Mouse (Mus musculus): ENCODE data around the gene Cln3. TPM values are rescaled to one million over a fixed set of nuclear protein-coding genes. Genes with fewer than 3 reads are reported as not detected.

Cln3 gene
- polyA plus RNA-seq, 1 experiment from 2014 or later = 32.7 TPM

GRCm38 (mm10) chr7:126619559-126620275, 34.1 kb upstream of the Cln3 start:
- WGBS = 66% methylated on average over 10 of the region's 10 CpGs
- Histone ChIP-seq H3K9ac (no peak overlapping the region), H3K4me3 (no peak overlapping the region), H3K27ac (no peak overlapping the region), H3K27me3 (no peaks in the 10 kb centered on the region), H3K9me3 (no peaks in the 10 kb centered on the region), H3K4me2 (no peak overlapping the region), H3K4me1 (peaks cover 8% of the 10 kb centered on the region; the same call in 1 of the 2 replicates), H3K36me3 (no peaks in the 10 kb centered on the region)
- no peak for ATAC-seq (ENCODE audit: insufficient number of reproducible peaks, low FRiP score, low TSS enrichment, low read depth)

- Histone ChIP-seq H3K9ac (no peak overlapping the region), H3K4me1 (peaks cover 3% of the 10 kb centered on the region; the same call in 1 of the 2 replicates), H3K27ac (no peak overlapping the region), H3K4me3 (no peak overlapping the region), H3K27me3 (no peaks in the 10 kb centered on the region), H3K36me3 (no peaks in the 10 kb centered on the region), H3K9me3 (no peaks in the 10 kb centered on the region), H3K4me2 (no peak overlapping the region)
- ATAC-seq (ENCODE audit: insufficient number of reproducible peaks, low FRiP score, low TSS enrichment, low read depth) = no peak
- 66% methylated on average over 3 of the region's 3 CpGs for WGBS
These were observed 31.1 kb upstream of the Cln3 start for GRCm38 (mm10) chr7:126616707-126617106.

- H3K9ac ChIP-seq = no peak overlapping the region
- no peak overlapping the region for H3K4me2 ChIP-seq
- H3K27ac ChIP-seq = no peak overlapping the region
- H3K9me3 ChIP-seq = no peaks in the 10 kb centered on the region
- 67% methylated on average over 3 of the region's 3 CpGs for WGBS
- no peaks in the 10 kb centered on the region for H3K27me3 ChIP-seq
- H3K36me3 ChIP-seq = no peaks in the 10 kb centered on the region
- no peak overlapping the region for H3K4me3 ChIP-seq
- H3K4me1 ChIP-seq = no peaks in the 10 kb centered on the region
- no peak for ATAC-seq (ENCODE audit: insufficient number of reproducible peaks, low FRiP score, low TSS enrichment, low read depth)
These were observed 27.1 kb upstream of the Cln3 start for GRCm38 (mm10) chr7:126612736-126613135.

GRCm38 (mm10) chr7:126607796-126608195, 22.2 kb upstream of the Cln3 start:
- Histone ChIP-seq H3K4me1 (no peaks in the 10 kb centered on the region), H3K4me2 (no peak overlapping the region), H3K4me3 (no peak overlapping the region), H3K36me3 (no peaks in the 10 kb centered on the region), H3K9me3 (no peaks in the 10 kb centered on the region), H3K9ac (no peak overlapping the region), H3K27ac (no peak overlapping the region), H3K27me3 (no peaks in the 10 kb centered on the region)
- ATAC-seq (ENCODE audit: insufficient number of reproducible peaks, low FRiP score, low TSS enrichment, low read depth) = no peak
- 77% methylated on average over 5 of the region's 5 CpGs for WGBS

- Histone ChIP-seq H3K36me3 (no peaks in the 10 kb centered on the region), H3K27me3 (no peaks in the 10 kb centered on the region), H3K9ac (no peak overlapping the region), H3K27ac (no peak overlapping the region), H3K4me1 (no peaks in the 10 kb centered on the region), H3K4me2 (no peak overlapping the region), H3K4me3 (no peak overlapping the region), H3K9me3 (no peaks in the 10 kb centered on the region)
- no peak for ATAC-seq (ENCODE audit: insufficient number of reproducible peaks, low FRiP score, low TSS enrichment, low read depth)
- WGBS = 61% methylated on average over 3 of the region's 3 CpGs
These were observed 21.4 kb upstream of the Cln3 start for GRCm38 (mm10) chr7:126607064-126607463.

GRCm38 (mm10) chr7:126606611-126607010, 21.0 kb upstream of the Cln3 start:
- Histone ChIP-seq H3K36me3 (no peaks in the 10 kb centered on the region), H3K4me3 (no peak overlapping the region), H3K9me3 (no peaks in the 10 kb centered on the region), H3K27me3 (no peaks in the 10 kb centered on the region), H3K9ac (no peak overlapping the region), H3K27ac (no peak overlapping the region), H3K4me2 (no peak overlapping the region), H3K4me1 (no peaks in the 10 kb centered on the region)
- ATAC-seq (ENCODE audit: insufficient number of reproducible peaks, low FRiP score, low TSS enrichment, low read depth) = no peak
- 56% methylated on average over 5 of the region's 5 CpGs for WGBS

GRCm38 (mm10) chr7:126602650-126603049, 17.0 kb upstream of the Cln3 start:
- H3K27ac ChIP-seq = no peak overlapping the region
- ATAC-seq (ENCODE audit: insufficient number of reproducible peaks, low FRiP score, low TSS enrichment, low read depth) = no peak
- no peaks in the 10 kb centered on the region for H3K4me1 ChIP-seq
- H3K27me3 ChIP-seq = no peaks in the 10 kb centered on the region
- whole genome bisulfite sequencing = 78% methylated on average over 3 of the region's 3 CpGs
- H3K4me2 ChIP-seq = no peak overlapping the region
- no peak overlapping the region for H3K4me3 ChIP-seq
- no peaks in the 10 kb centered on the region for H3K9me3 ChIP-seq
- no peak overlapping the region for H3K9ac ChIP-seq
- no peaks in the 10 kb centered on the region for H3K36me3 ChIP-seq

GRCm38 (mm10) chr7:126601896-126602295, 16.3 kb upstream of the Cln3 start:
- WGBS = 53% methylated on average over 4 of the region's 5 CpGs
- Histone ChIP-seq H3K4me1 (no peaks in the 10 kb centered on the region), H3K9me3 (no peaks in the 10 kb centered on the region), H3K27ac (no peak overlapping the region), H3K27me3 (no peaks in the 10 kb centered on the region), H3K4me2 (no peak overlapping the region), H3K36me3 (no peaks in the 10 kb centered on the region), H3K9ac (no peak overlapping the region), H3K4me3 (no peak overlapping the region)
- no peak for ATAC-seq (ENCODE audit: insufficient number of reproducible peaks, low FRiP score, low TSS enrichment, low read depth)

GRCm38 (mm10) chr7:126598919-126599318, 13.3 kb upstream of the Cln3 start:
- no peak for ATAC-seq (ENCODE audit: insufficient number of reproducible peaks, low FRiP score, low TSS enrichment, low read depth)
- Histone ChIP-seq H3K4me3 (no peak overlapping the region), H3K36me3 (no peaks in the 10 kb centered on the region), H3K4me1 (no peaks in the 10 kb centered on the region), H3K9ac (no peak overlapping the region), H3K27ac (0 out of 2 replicates have a peak overlapping the region, but pooled peaks have one; percentile 12), H3K4me2 (no peak overlapping the region), H3K27me3 (0 out of 2 replicates have a peak, but pooled peaks cover 3% of the 10 kb centered on the region), H3K9me3 (no peaks in the 10 kb centered on the region)
- 79% methylated on average over 6 of the region's 6 CpGs for WGBS

GRCm38 (mm10) chr7:126596414-126596813, 10.8 kb upstream of the Cln3 start:
- H3K9ac ChIP-seq = no peak overlapping the region
- no peaks in the 10 kb centered on the region for H3K4me1 ChIP-seq
- 0 out of 2 replicates have a peak, but pooled peaks cover 3% of the 10 kb centered on the region for H3K27me3 ChIP-seq
- no peak overlapping the region for H3K4me3 ChIP-seq
- ATAC-seq (ENCODE audit: insufficient number of reproducible peaks, low FRiP score, low TSS enrichment, low read depth) = no peak
- H3K27ac ChIP-seq = no peak overlapping the region
- WGBS = 51% methylated on average over 6 of the region's 6 CpGs
- H3K4me2 ChIP-seq = no peak overlapping the region
- no peaks in the 10 kb centered on the region for H3K9me3 ChIP-seq
- no peaks in the 10 kb centered on the region for H3K36me3 ChIP-seq

- H3K27ac ChIP-seq = no peak overlapping the region
- no peak overlapping the region for H3K9ac ChIP-seq
- 76% methylated on average over 5 of the region's 5 CpGs for WGBS
- no peaks in the 10 kb centered on the region for H3K36me3 ChIP-seq
- ATAC-seq (ENCODE audit: insufficient number of reproducible peaks, low FRiP score, low TSS enrichment, low read depth) = no peak
- no peaks in the 10 kb centered on the region for H3K4me1 ChIP-seq
- no peak overlapping the region for H3K4me3 ChIP-seq
- H3K4me2 ChIP-seq = no peak overlapping the region
- 0 out of 2 replicates have a peak, but pooled peaks cover 3% of the 10 kb centered on the region for H3K27me3 ChIP-seq
- no peaks in the 10 kb centered on the region for H3K9me3 ChIP-seq
These were observed 10.3 kb upstream of the Cln3 start for GRCm38 (mm10) chr7:126595890-126596289.

GRCm38 (mm10) chr7:126594862-126595561, 9.4 kb upstream of the Cln3 start, which contains the start of gene Il27:
Il27 (minus strand) TSS chr7:126594941.
- Histone ChIP-seq H3K4me1 (no peaks in the 10 kb centered on the region), H3K27me3 (0 out of 2 replicates have a peak, but pooled peaks cover 3% of the 10 kb centered on the region), H3K4me2 (no peak within 1 kb of the TSS), H3K9ac (no peak within 1 kb of the TSS), H3K36me3 (no peaks in the 10 kb centered on the region), H3K27ac (no peak within 1 kb of the TSS), H3K9me3 (no peaks in the 10 kb centered on the region), H3K4me3 (no peak within 1 kb of the TSS)
- 78% methylated on average over 11 of the region's 11 CpGs for WGBS
- no peak for ATAC-seq (ENCODE audit: insufficient number of reproducible peaks, low FRiP score, low TSS enrichment, low read depth)
